Mouse (Mus musculus) thymus, adult 2 months (tissue): ENCODE data around the gene Psmd1.

Experiments
- CTCF ChIP-seq: fragments of 200-500 bp; IDR thresholded peaks from 2 replicates; pipeline ENCODE4 v1.5.1; 2012; ENCODE audit warnings: mild to moderate bottlenecking, control low read depth, low read length, moderate library complexity, borderline replicate concordance; ENCODE audit not compliant: control insufficient read depth, poor library complexity, insufficient read depth; ENCODE audit errors: extremely low read depth
- POLR2A ChIP-seq: fragments of 200-500 bp; IDR thresholded peaks from 2 replicates; pipeline ENCODE4 v1.6.1; 2012; ENCODE audit warnings: mild to moderate bottlenecking, low read length, control low read depth, moderate library complexity; ENCODE audit not compliant: control insufficient read depth, poor library complexity, insufficient read depth; ENCODE audit errors: extremely low read depth

- TF ChIP-seq CTCF (0 out of 2 replicates have a peak, but pooled peaks have one; percentile 30), POLR2A (no peak)
These were observed at the start of gene Psmd1 for GRCm38 (mm10) chr1:86064271-86064991.
